Mouse (Mus musculus) forebrain, embryonic 11.5 days (tissue): ENCODE measurements at regions not wholly inside any gene's neighbourhood (a gene's known extent, or its start where the extent isn't known, plus 50 kb on each side); places are given as distances from the start of the nearest gene placed in this dataset.

Experiments used
- ATAC-seq: fragments of 200-750 bp; cut with Nextera tagmentation; replicated peaks from 2 replicates; pipeline ENCODE4 v1.8.0; 2017; ENCODE audit warnings: moderate TSS enrichment; ENCODE audit not compliant: low FRiP score
- DNase-seq: peaks from one replicate; pipeline ENCODE4 v3.0.0-alpha.2; 2017; ENCODE audit warnings: low spot score
- H3K27ac ChIP-seq: fragments of 300-500 bp; sonication (generic); 2 replicates; pipeline ENCODE4 v1.5.1; 2014; ENCODE audit warnings: low read depth, low read length
- H3K27me3 ChIP-seq: fragments of 300-500 bp; sonication (generic); 2 replicates; pipeline ENCODE4 v1.6.1; 2014; ENCODE audit warnings: mild to moderate bottlenecking, low read length, mixed read lengths; ENCODE audit not compliant: control insufficient read depth, insufficient read depth
- H3K36me3 ChIP-seq: fragments of 300-500 bp; sonication (generic); 2 replicates; pipeline ENCODE4 v1.6.1; 2014; ENCODE audit warnings: mild to moderate bottlenecking, low read length, moderate library complexity, mixed read lengths; ENCODE audit not compliant: control insufficient read depth, insufficient read depth
- H3K4me1 ChIP-seq: fragments of 300-500 bp; sonication (generic); replicated peaks from 2 replicates; pipeline ENCODE4 v1.6.1; 2014; ENCODE audit warnings: low read length, mixed read lengths; ENCODE audit not compliant: control insufficient read depth, insufficient read depth
- H3K4me2 ChIP-seq: fragments of 300-500 bp; sonication (generic); 2 replicates; pipeline ENCODE4 v1.6.1; 2014; ENCODE audit warnings: low read depth, mild to moderate bottlenecking, low read length, moderate library complexity, mixed read lengths; ENCODE audit not compliant: severe bottlenecking
- H3K4me3 ChIP-seq: fragments of 300-500 bp; sonication (generic); 2 replicates; pipeline ENCODE4 v1.5.1; 2014; ENCODE audit warnings: low read depth, low read length
- H3K9ac ChIP-seq: fragments of 300-500 bp; sonication (generic); 2 replicates; pipeline ENCODE4 v1.6.1; 2014; ENCODE audit warnings: low read length
- H3K9me3 ChIP-seq: fragments of 300-500 bp; sonication (generic); 2 replicates; pipeline ENCODE4 v1.6.1; 2016; ENCODE audit warnings: low read length, mixed read lengths; ENCODE audit not compliant: control insufficient read depth
- WGBS: fragments of 180-500 bp; shearing (Covaris S2); extraction: QIAGEN DNeasy Blood & Tissue Kit; methylation state at CpG from one replicate; pipeline ENCODE4 v1.1.7; 2014; 5-methylcytosine and 5-hydroxymethylcytosine counted together

GRCm38 (mm10) chr2:128301709-128302108 is 175.9 kb downstream of the Bcl2l11 start:
- no peak for DNase-seq
- Histone ChIP-seq H3K27ac (no peak overlapping the region), H3K27me3 (peaks cover 11% of the 10 kb centered on the region; the same call in 1 of the 2 replicates), H3K9ac (no peak overlapping the region), H3K9me3 (no peaks in the 10 kb centered on the region), H3K4me3 (no peak overlapping the region), H3K4me2 (no peak overlapping the region), H3K4me1 (no peaks in the 10 kb centered on the region), H3K36me3 (no peaks in the 10 kb centered on the region)
- ATAC-seq: no peak
- 54% methylated on average over 8 of the region's 8 CpGs for WGBS

- Histone ChIP-seq H3K36me3 (no peaks in the 10 kb centered on the region), H3K27ac (no peak overlapping the region), H3K4me1 (no peaks in the 10 kb centered on the region), H3K4me2 (no peak overlapping the region), H3K27me3 (peaks cover 12% of the 10 kb centered on the region; the same call in 1 of the 2 replicates), H3K9me3 (no peaks in the 10 kb centered on the region), H3K9ac (no peak overlapping the region), H3K4me3 (no peak overlapping the region)
- no peak for ATAC-seq
- DNase-seq: no peak
- WGBS: 10% methylated on average over 12 of the region's 12 CpGs
Measured at GRCm38 (mm10) chr2:128304063-128304712, 178.3 kb downstream of the Bcl2l11 start.

DNA sequence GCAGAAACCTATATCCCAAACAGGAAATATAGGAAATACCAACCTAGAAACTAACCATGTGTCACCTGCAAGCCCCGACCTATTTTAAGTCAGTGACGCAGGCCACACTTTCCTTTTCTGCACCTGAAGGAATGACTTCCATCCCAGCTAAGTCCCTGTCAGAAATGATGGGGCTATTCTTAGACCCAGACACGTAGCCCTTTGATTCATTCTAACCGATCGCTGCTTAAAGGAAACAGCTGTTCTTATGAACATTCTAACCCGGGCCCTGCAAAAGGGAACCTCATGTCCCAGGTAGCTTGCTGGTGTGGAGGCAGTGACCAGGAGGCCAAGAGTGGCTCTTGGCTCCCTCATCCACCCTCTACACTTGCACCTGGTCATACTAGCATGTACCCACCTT is 180.9 kb downstream of the Bcl2l11 start:
- H3K4me3 ChIP-seq: no peak overlapping the region
- peaks cover 4% of the 10 kb centered on the region; the same call in 1 of the 2 replicates for H3K4me1 ChIP-seq
- ATAC-seq (no peak), DNase-seq (no peak)
- no peak overlapping the region for H3K4me2 ChIP-seq
- H3K9me3 ChIP-seq: no peaks in the 10 kb centered on the region
- no peak overlapping the region for H3K27ac ChIP-seq
- 79% methylated on average over 6 of the region's 6 CpGs for WGBS
- H3K27me3 ChIP-seq: peaks cover 5% of the 10 kb centered on the region; the same call in 1 of the 2 replicates
- no peaks in the 10 kb centered on the region for H3K36me3 ChIP-seq
- H3K9ac ChIP-seq: no peak overlapping the region

DNA sequence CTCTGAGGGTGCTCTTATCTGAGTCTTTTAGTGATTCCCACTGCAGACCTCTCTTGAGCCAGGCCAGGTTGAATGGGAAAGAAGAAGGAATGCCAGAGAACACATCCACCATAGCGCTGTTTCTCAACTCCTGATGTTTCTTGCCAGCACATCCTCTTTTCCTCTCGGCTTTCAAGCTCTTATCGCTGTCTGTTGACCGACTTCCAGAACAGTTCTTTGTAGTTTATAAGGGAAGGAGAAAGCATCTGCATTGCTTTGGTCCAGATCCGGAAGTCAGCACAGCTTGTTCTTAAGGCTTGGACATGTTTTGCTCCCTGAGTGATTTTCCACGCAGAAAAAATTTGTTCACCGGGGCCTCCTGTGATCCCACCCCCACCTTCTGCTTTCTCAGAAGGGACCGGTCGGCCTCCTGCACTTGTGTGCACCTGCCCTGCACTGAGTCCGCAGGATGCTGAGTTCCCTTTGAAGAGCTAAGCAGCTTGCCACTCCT is 183.7 kb downstream of the Bcl2l11 start:
- Histone ChIP-seq H3K27ac (no peak overlapping the region), H3K4me3 (no peak overlapping the region), H3K4me1 (peaks cover 7% of the 10 kb centered on the region; the same call in 1 of the 2 replicates), H3K36me3 (no peaks in the 10 kb centered on the region), H3K9me3 (no peaks in the 10 kb centered on the region), H3K9ac (no peak overlapping the region), H3K27me3 (peaks cover 2% of the 10 kb centered on the region; the same call in 1 of the 2 replicates), H3K4me2 (no peak overlapping the region)
- 23% methylated on average over 10 of the region's 10 CpGs for WGBS
- DNase-seq (no peak), ATAC-seq (no peak)

- H3K27ac ChIP-seq: no peak overlapping the region
- H3K4me3 ChIP-seq: no peak overlapping the region
- no peak overlapping the region for H3K9ac ChIP-seq
- H3K36me3 ChIP-seq: no peaks in the 10 kb centered on the region
- ATAC-seq (no peak), DNase-seq (no peak)
- WGBS: 30% methylated on average over 5 of the region's 5 CpGs
- no peak overlapping the region for H3K4me2 ChIP-seq
- peaks cover 7% of the 10 kb centered on the region; the same call in 1 of the 2 replicates for H3K4me1 ChIP-seq
- H3K9me3 ChIP-seq: no peaks in the 10 kb centered on the region
- H3K27me3 ChIP-seq: peaks cover 2% of the 10 kb centered on the region; the same call in 1 of the 2 replicates
Measured at GRCm38 (mm10) chr2:128310081-128310480, 184.2 kb downstream of the Bcl2l11 start.

- Histone ChIP-seq H3K4me1 (peaks cover 7% of the 10 kb centered on the region; the same call in 1 of the 2 replicates), H3K9ac (peak overlapping the region; percentile 29; the same call in 1 of the 2 replicates), H3K4me3 (peak overlapping the region; percentile 3; the same call in 1 of the 2 replicates), H3K4me2 (peak overlapping the region; percentile 43), H3K27me3 (peaks cover 2% of the 10 kb centered on the region; the same call in 1 of the 2 replicates), H3K27ac (no peak overlapping the region), H3K36me3 (no peaks in the 10 kb centered on the region), H3K9me3 (no peaks in the 10 kb centered on the region)
- DNase-seq: peak; percentile 72
- no peak for ATAC-seq
- 4% methylated on average over 14 of the region's 14 CpGs for WGBS
Measured at GRCm38 (mm10) chr2:128312084-128312594, 186.3 kb downstream of the Bcl2l11 start.

DNA sequence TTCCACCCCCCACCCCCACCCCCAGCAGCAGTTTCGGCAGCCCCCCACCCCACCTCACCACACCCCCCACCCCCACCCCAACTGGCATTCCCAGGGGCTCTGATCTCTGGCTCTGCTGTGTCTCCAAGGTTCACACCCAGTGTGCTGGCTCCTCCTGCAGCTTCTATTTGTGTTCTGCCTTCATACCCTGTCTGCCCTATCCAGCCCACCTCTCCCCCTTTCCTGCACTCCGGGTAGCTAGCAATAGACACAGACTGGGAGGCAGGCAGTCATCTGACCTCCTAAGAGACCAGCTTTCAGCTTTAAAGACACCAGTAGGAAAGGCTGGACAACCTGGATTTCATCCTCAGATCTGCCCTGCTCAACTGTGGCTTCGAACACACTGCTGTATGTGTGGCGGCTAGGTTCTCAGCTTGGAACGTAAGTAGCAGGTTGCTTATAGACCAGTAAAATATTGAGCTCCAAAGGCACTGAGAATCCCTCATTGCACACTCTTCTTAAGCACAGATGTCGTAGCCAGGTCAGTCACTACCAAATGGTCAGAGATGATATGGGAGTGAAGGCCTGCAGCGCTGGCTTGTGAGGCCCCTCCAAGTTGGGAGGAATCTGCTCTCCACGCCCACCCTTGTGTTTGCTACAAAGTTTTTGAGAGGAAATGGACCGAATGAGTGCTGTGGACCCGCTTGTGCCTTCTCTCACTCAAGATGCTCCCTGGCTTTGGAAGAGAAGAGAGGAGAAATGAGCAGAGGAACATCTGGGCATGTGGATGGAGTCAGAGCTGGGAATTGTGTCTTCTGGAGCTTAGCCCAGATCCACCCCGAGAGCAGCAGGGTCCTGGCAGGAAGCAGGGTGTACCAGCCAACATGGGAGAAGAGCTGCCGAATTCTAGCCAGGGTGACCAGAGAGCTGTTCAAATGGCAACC is 187.1 kb downstream of the Bcl2l11 start:
- ATAC-seq (no peak), DNase-seq (no peak)
- no peak overlapping the region for H3K9ac ChIP-seq
- no peaks in the 10 kb centered on the region for H3K9me3 ChIP-seq
- peaks cover 2% of the 10 kb centered on the region; the same call in 1 of the 2 replicates for H3K27me3 ChIP-seq
- 55% methylated on average over 12 of the region's 12 CpGs for WGBS
- H3K4me1 ChIP-seq: peaks cover 7% of the 10 kb centered on the region; the same call in 1 of the 2 replicates
- no peak overlapping the region for H3K4me3 ChIP-seq
- no peak overlapping the region for H3K27ac ChIP-seq
- no peaks in the 10 kb centered on the region for H3K36me3 ChIP-seq
- H3K4me2 ChIP-seq: peak overlapping the region; percentile 43; the same call in 1 of the 2 replicates

DNA sequence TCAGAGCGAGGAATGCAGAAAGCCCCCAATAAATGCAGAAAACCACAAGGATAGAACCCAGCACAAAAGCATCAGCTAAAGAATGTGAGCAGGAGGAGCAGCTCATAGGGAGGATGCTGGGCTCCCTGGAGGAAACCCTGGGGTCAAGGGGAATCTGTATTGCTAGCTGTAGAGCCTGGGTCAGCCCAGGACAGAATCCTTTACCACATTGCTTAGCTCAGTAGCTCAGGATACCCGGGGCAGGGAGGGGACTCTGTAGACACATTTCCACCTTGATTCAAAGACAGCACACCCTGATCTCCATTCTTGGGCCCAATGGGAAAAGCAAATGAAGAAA is 187.7 kb downstream of the Bcl2l11 start:
- Histone ChIP-seq H3K4me1 (peaks cover 7% of the 10 kb centered on the region; the same call in 1 of the 2 replicates), H3K27ac (no peak overlapping the region), H3K36me3 (no peaks in the 10 kb centered on the region), H3K9me3 (no peaks in the 10 kb centered on the region), H3K9ac (no peak overlapping the region), H3K4me2 (no peak overlapping the region), H3K27me3 (peaks cover 2% of the 10 kb centered on the region; the same call in 1 of the 2 replicates), H3K4me3 (no peak overlapping the region)
- no peak for ATAC-seq
- 53% methylated on average over 2 of the region's 2 CpGs for WGBS
- DNase-seq: no peak
